Mouse (Mus musculus) kidney, adult 2 months (tissue): Measurements from ENCODE around the gene Slc22a17. TPM values are rescaled to one million over a fixed set of nuclear protein-coding genes. Genes with fewer than 3 reads are reported as not detected.
A peak's percentile ranks its signal among the peaks of the same experiment; 100 is the strongest.

Source experiments
- DNase-seq: peaks from one replicate; pipeline ENCODE4 v3.0.0; 2021
- H3K27ac ChIP-seq: fragments of 200-500 bp; 2 replicates; pipeline ENCODE4 v1.5.1; 2012; ENCODE audit warnings: low read depth, low read length, control low read depth, inconsistent platforms; ENCODE audit not compliant: insufficient read depth
- H3K27me3 ChIP-seq: fragments of 200-500 bp; replicated peaks from 2 replicates; pipeline ENCODE4 v1.6.1; 2012; ENCODE audit warnings: mild to moderate bottlenecking, moderate library complexity, low read length, inconsistent platforms; ENCODE audit not compliant: control insufficient read depth, insufficient read depth
- H3K36me3 ChIP-seq: fragments of 200-500 bp; 2 replicates; pipeline ENCODE4 v1.6.1; 2012; ENCODE audit warnings: mild to moderate bottlenecking, moderate library complexity, low read length, inconsistent platforms; ENCODE audit not compliant: control insufficient read depth, insufficient read depth
- H3K4me1 ChIP-seq: fragments of 200-500 bp; 2 replicates; pipeline ENCODE4 v1.6.1; 2011; ENCODE audit warnings: low read length; ENCODE audit not compliant: control insufficient read depth, insufficient read depth
- H3K4me3 ChIP-seq: fragments of 200-500 bp; 2 replicates; pipeline ENCODE4 v1.5.1; 2011; ENCODE audit warnings: mild to moderate bottlenecking, low read depth, low read length, control low read depth; ENCODE audit not compliant: insufficient read depth
- CTCF ChIP-seq: fragments of 200-500 bp; conservative IDR thresholded peaks from 2 replicates; pipeline ENCODE4 v1.5.1; 2011; ENCODE audit warnings: low read depth, mild to moderate bottlenecking, control low read depth, low read length, moderate library complexity, mixed read lengths; ENCODE audit not compliant: insufficient read depth, insufficient read length
- POLR2A ChIP-seq: fragments of 200-500 bp; IDR thresholded peaks from one replicate; pipeline ENCODE4 v1.6.1; 2011; ENCODE audit warnings: low read depth, low read length, control low read depth
- WGBS: fragments of 180-500 bp; shearing (Covaris S2); methylation state at CpG from one replicate; pipeline ENCODE4 v1.1.7; 2018; 5-methylcytosine and 5-hydroxymethylcytosine counted together
- polyA plus RNA-seq: library from polyadenylated mRNA; depleted of rRNA; stranded (reverse); fragments of >200 nt; gene quantifications from 2 replicates; pipeline ENCODE4 v1.2.3, GENCODE M21; 2012

The Slc22a17 gene
- polyA plus RNA-seq, 1 experiment, result 63.9 TPM

GRCm38 (mm10) chr14:54912109-54912850, 652 bp downstream of the Slc22a17 start:
- 0 out of 2 replicates have a peak, but pooled peaks cover 3% of the 10 kb centered on the region for H3K4me1 ChIP-seq
- H3K27ac ChIP-seq, result no peak overlapping the region
- H3K36me3 ChIP-seq, result no peaks in the 10 kb centered on the region
- DNase-seq, result no peak
- peak overlapping the region; percentile 93 for H3K4me3 ChIP-seq
- WGBS, result 7% methylated on average over 65 of the region's 69 CpGs
- no peak for TF ChIP-seq POLR2A
- no peak for TF ChIP-seq CTCF
- no peaks in the 10 kb centered on the region for H3K27me3 ChIP-seq

DNA sequence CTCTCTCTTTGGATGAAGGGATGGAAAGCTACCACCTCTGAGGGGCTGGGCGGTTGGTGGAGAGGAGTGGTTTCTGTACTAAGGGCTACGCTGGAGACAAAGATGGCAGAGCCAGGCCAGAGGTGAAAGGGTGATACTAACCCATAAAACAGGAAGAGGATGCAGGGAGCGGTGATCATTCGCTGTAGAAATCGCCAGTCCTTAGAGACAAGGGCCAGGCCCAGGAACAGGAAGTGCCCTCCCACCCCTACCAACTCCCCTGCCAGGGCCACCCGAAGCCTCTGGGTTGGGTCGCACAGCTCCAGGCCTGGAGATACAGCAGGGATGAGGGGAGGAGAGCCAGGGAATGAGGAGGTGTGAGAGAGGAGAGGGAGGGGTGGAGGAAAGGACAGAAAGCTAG, 4.2 kb downstream of the Slc22a17 start:
- no peaks in the 10 kb centered on the region for H3K36me3 ChIP-seq
- 0 out of 2 replicates have a peak, but pooled peaks cover 3% of the 10 kb centered on the region for H3K4me1 ChIP-seq
- H3K4me3 ChIP-seq, result no peak overlapping the region
- no peaks in the 10 kb centered on the region for H3K27me3 ChIP-seq
- 66% methylated on average over 7 of the region's 7 CpGs for WGBS
- no peak for DNase-seq
- TF ChIP-seq POLR2A (no peak), CTCF (no peak)
- no peak overlapping the region for H3K27ac ChIP-seq

DNA sequence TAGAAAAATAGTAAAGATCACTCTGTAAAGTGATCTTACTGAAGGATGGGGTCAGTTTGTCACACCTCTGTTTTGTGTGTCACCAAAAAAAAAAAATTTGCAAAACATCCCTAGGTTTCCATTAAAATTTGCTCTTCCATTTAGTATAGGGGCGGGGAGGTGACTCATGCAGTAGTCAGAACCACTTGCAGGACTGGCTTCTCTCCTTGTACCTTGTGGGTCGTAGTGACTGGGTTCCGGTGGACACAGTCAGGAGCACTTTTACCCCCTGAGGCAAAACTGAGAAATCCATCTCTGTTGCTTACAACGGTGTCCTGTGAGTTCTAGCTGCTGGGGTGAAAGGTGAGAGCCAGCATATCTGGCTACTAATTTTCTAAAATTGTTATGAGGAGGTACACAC, 9.3 kb downstream of the Slc22a17 start:
- Histone ChIP-seq H3K4me3 (no peak overlapping the region), H3K27ac (no peak overlapping the region), H3K36me3 (no peaks in the 10 kb centered on the region; the same call in 1 of the 2 replicates), H3K4me1 (peaks cover 5% of the 10 kb centered on the region; the same call in 1 of the 2 replicates), H3K27me3 (no peaks in the 10 kb centered on the region)
- 78% methylated on average over 4 of the region's 4 CpGs for WGBS
- no peak for DNase-seq
- TF ChIP-seq CTCF (no peak), POLR2A (no peak)

GRCm38 (mm10) chr14:54900383-54900782, 12.5 kb downstream of the Slc22a17 start:
- Histone ChIP-seq H3K4me3 (no peak overlapping the region), H3K36me3 (peaks cover 11% of the 10 kb centered on the region), H3K4me1 (peaks cover 8% of the 10 kb centered on the region; the same call in 1 of the 2 replicates), H3K27me3 (no peaks in the 10 kb centered on the region), H3K27ac (no peak overlapping the region)
- DNase-seq, result peak; percentile 89
- WGBS, result under 1% methylated on average over 3 of the region's 3 CpGs
- peak; percentile 41 for TF ChIP-seq CTCF
- no peak for TF ChIP-seq POLR2A

DNA sequence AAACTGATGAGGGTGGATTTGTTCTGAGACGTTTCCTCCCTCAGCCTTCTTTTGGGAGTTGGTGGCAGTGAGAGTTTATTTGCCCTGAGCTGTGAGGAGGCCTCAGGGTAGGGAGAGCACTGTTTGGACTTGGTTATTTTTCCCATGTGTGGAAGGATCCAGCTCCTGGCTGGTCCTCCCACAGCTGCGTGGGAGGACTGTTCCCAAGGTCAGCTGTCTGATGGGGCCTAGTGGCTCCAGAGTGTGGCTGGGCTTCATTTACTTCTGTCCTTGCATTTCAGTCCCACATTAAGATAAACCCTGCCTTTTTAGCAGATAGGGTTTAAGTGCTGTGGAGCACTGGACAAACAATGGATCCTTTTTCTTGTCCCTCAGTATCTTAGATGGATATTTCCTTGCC, 15.5 kb downstream of the Slc22a17 start:
- Histone ChIP-seq H3K4me1 (peaks cover 12% of the 10 kb centered on the region; the same call in 1 of the 2 replicates), H3K4me3 (no peak overlapping the region), H3K27me3 (no peaks in the 10 kb centered on the region), H3K27ac (no peak overlapping the region), H3K36me3 (peaks cover 11% of the 10 kb centered on the region)
- TF ChIP-seq POLR2A (no peak), CTCF (no peak)
- 25% methylated on average over 2 of the region's 2 CpGs for WGBS
- no peak for DNase-seq

GRCm38 (mm10) chr14:54894296-54895151, 18.4 kb downstream of the Slc22a17 start:
- Histone ChIP-seq H3K27me3 (no peaks in the 10 kb centered on the region), H3K4me1 (peaks cover 7% of the 10 kb centered on the region; the same call in 1 of the 2 replicates), H3K4me3 (peak overlapping the region; percentile 99), H3K36me3 (peaks cover 11% of the 10 kb centered on the region), H3K27ac (peak overlapping the region; percentile 95)
- 1% methylated on average over 54 of the region's 54 CpGs for WGBS
- DNase-seq, result peak; percentile 75
- TF ChIP-seq POLR2A, result no peak
- TF ChIP-seq CTCF, result no peak

DNA sequence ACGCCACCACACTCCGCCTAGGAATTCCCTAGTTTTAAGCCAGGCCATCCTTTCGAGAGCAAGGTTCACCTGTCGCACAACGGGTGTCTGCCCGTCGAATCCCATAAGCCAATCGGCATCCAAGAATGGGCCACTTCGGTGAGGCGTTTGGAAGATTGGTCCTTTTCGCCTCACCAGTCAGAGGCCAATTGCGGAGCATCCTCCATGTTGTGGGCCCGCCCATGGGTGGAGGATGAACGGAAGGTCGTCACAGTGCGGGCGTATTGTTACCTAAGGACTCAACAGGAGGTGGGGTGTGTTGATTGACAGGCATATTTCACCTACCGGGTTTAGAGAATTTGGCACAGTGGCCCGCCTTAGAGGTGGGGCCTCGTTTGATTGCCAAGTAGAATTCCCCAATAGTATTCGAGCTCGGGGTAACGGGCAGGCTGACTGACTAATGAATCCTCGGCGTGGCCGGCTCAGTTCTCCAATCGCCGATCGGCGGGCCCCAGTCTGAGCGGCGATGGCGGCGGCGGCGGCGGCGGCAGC, 19.2 kb downstream of the Slc22a17 start:
- peak overlapping the region; percentile 27 for H3K27ac ChIP-seq
- WGBS, result under 1% methylated on average over 38 of the region's 38 CpGs

More for the DNA sequence above, 19.2 kb downstream of the Slc22a17 start:
- no peaks in the 10 kb centered on the region for H3K27me3 ChIP-seq
- peak overlapping the region; percentile 99 for H3K4me3 ChIP-seq
- peaks cover 11% of the 10 kb centered on the region for H3K36me3 ChIP-seq
- TF ChIP-seq POLR2A (peak; percentile 82), CTCF (no peak)
- H3K4me1 ChIP-seq, result peaks cover 7% of the 10 kb centered on the region; the same call in 1 of the 2 replicates
- peak; percentile 100 for DNase-seq
